Mouse (Mus musculus) megakaryocyte-erythroid progenitor cell, adult 5 weeks (primary cell): ENCODE results near the gene Ccnl1. TPM values are rescaled to one million over a fixed set of nuclear protein-coding genes. Genes with fewer than 3 reads are reported as not detected.

ENCODE experiments used
- polyA plus RNA-seq: library from polyadenylated mRNA; stranded (reverse); fragments of >175 nt; gene quantifications from 2 replicates; pipeline ENCODE4 v1.2.3, GENCODE M21; 2012

The Ccnl1 gene
- 132 and 166 TPM in 2 replicates for polyA plus RNA-seq

DNA sequence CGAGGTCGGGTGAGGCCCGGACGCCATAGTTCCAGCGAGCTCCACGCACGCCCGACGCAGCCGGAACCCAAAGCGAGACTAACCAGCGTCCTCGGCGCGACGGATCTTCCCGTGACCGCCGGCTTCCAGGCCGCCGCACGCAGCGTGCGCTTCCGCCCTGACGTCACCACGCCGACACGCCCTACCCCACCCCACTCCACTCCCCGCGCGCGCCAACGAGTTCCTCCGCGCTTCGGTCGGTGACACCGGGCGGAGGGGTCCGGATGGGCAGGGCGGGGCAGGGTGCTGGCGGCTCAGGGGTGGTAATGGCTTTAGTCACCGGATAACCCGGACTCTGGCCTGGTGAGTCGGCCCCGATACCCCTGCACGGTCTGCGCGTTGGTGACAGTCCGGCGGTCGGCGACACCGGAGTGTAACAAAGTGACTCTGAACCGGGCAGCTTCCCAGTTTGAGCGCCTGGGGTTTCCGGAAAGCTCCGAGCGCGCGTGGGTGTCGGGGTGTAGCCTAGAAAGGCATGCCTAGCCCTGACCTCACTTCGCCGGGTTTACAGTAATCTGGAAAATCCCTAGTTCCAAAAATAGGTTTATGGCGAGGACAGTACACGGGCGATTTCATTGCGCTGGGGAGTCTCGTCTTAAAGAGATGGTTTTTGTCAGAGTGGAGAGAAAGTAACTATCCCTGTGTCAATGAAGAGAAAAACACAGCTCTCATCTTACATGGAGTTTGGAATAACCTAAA, at the start of gene Ccnl1:
Gene Ccnl1, minus strand, starts transcription at position 148 of the 738 bp plus-strand sequence.

